Mouse (Mus musculus): ENCODE measurements around the gene Hivep1.

Hivep1 gene

GRCm38 (mm10) chr13:42233741-42234419, 182.1 kb downstream of the Hivep1 start:
- no peak for DNase-seq (ENCODE audit: low spot score)

DNA sequence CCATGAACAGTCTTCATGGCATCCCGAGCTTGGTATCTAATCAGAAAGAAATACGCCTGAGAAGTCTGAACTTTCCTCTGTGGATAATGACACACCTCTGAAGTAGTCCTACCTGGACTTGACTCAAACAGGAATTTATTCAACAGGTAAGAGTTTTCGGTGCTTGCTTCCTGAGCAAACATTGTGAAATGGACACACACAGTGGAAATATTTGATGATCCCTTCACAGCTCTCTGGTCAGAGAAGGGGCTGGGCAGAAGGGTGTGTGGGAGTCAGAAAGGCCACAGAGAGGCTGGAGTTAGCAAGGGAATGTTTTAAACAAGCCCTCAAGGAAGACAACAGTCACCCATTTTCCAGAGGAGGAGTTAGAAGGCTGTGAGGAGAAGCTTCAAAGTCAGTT, 186.7 kb downstream of the Hivep1 start:
- DNase-seq (ENCODE audit: low spot score), result no peak

DNA sequence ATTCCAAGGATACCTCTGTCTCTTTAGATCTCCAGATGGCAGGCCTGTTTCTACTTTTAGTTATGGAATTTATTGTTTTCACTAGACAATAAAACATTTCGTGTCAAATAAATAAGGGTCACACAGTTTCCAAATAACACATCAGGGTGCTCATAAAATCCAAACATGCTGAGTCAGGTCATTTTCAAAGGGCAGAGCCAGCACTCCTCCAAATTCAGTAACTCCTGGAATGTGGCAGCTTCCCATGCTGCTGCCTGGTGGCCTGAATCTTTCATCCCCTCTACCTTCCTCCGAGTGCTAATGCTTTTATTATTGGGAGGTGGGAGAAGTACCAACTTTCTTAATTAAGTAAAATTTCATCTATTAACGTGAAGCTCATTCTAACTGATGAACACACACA, 190.3 kb downstream of the Hivep1 start:
- DNase-seq (ENCODE audit: low spot score), result no peak
